Mouse (Mus musculus) cerebellum, adult (tissue): ENCODE results near the gene Adarb1.

Source experiments
- ATAC-seq: cut with Nextera tagmentation; 2 replicates; pipeline ENCODE4 v1.9.2; 2017; ENCODE audit warnings: mild to moderate bottlenecking, moderate library complexity, mixed read lengths; ENCODE audit not compliant: insufficient number of reproducible peaks, low FRiP score, low TSS enrichment

Gene Adarb1

GRCm38 (mm10) chr10:77391072-77391471 lies 27.0 kb downstream of the Adarb1 start:
- no peak for ATAC-seq

DNA sequence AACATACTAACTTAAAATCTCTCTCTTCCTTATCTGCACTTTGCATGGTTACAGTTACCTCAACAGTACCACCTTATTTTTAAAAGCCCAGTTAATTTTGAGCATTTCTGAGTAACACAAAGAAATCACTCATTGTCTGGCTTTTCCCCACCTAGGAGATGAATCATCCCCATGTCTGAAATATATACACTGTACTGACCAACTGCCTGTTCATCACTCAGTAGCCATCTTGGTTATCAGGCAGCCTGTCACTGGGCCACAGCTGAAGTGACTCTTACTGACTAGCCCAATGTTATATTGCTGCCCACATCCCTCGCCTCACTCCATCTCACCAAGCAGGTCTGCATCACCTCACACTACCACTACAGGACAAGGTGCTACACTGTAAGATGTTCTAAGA lies 30.5 kb downstream of the Adarb1 start:
- no peak for ATAC-seq

- peak; percentile 40; the same call in 1 of the 2 replicates for ATAC-seq
Measured at GRCm38 (mm10) chr10:77385731-77386130, 32.3 kb downstream of the Adarb1 start.

GRCm38 (mm10) chr10:77383045-77383444 lies 35.0 kb downstream of the Adarb1 start:
- ATAC-seq, result no peak

DNA sequence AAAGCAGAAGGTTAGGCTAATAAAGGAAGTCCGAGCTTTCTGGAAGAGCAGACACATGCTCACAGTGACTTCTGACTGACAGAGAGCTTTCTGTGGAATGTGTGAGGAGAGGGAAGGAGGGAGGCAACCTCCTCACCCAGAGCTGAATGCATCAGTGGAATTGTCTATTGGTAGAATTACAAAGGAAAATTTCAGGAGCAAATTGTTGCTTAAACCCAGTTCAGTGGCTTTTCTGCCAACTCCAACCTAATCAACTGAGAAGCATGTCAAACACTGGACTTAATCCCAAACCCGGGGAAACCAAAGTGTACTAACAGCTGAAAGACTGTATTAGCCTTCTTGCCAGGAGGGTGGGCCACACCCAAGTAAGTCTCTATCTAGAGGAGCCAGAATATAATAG lies 36.9 kb downstream of the Adarb1 start:
- ATAC-seq, result no peak

DNA sequence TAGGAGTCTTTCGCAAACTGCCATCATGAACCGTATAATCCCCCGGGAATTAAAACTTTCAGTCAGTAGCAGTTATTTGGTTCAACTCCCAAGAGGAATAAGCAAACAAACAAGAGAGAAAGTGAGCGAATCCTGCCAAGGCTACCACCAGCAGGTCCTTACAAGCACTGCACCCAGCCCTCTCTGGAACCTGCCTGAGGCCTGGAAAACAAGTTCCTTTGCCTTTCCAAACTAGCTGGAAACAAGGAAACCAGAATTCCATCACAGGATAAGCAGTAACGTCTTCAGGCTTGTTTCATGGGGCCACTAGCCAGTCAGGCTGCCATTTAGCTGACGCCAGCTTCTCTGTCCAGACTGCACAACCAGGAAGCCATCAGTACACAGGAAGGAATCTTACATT lies 37.4 kb downstream of the Adarb1 start:
- ATAC-seq, result no peak

DNA sequence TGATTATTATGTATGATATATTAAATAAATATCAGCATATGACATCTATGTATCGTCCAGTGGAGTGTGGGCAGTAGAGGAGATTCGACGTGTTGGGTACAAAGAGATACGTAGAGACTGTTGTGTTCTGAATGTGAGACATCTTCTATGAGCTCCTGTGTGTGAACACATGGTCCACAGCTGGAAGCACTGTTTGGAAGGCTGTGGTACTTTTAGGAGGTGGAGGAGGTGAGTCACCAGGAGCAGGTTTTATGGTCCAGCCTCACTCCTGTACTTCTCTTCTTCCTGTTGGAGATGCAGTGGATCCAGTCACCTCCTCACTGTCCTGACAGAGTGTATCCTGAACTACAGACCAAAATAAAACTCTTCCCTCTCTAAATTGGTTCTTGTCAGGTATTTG lies 38.9 kb downstream of the Adarb1 start:
- no peak for ATAC-seq

DNA sequence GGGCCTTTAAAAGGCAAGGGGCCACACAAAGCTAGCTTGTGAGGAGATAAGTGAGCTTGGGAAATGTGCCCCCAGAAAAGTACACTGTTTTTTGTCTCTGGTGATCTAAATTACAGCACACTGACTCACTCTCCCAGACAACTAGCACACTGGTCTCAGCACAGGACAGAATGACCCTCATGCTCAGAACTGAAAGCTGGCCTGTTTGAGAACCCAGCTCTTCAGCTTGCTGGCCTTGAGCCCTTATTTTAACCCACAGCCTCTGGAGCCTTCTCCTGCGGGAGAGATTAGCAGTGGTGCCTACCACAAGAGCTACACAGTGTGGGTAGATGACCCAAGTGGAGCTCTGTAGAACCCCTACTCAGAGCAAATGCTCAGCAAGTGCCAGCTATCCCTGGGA lies 42.0 kb downstream of the Adarb1 start:
- no peak for ATAC-seq

GRCm38 (mm10) chr10:77374948-77375347 lies 43.1 kb downstream of the Adarb1 start:
- no peak for ATAC-seq

- no peak for ATAC-seq
Measured at GRCm38 (mm10) chr10:77374407-77374806, 43.7 kb downstream of the Adarb1 start.

DNA sequence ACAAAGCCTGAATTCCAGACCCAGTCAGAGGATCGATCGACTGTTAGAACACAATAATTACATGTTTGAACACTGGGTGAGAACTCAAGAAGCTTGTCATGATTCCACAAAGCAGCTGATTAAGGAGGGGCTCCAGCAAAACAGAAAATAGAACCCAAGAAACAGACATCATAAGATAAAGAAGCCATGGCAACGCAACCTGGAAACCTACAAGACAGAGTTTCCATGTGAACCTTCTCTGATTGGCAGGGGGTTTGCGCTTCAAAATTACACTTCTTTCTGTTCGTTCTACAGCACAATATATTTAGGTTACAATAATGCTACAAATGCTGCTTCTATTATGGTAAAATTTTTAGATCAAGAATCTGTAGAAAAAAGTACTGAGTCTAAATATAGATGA lies 47.9 kb downstream of the Adarb1 start:
- ATAC-seq, result no peak

DNA sequence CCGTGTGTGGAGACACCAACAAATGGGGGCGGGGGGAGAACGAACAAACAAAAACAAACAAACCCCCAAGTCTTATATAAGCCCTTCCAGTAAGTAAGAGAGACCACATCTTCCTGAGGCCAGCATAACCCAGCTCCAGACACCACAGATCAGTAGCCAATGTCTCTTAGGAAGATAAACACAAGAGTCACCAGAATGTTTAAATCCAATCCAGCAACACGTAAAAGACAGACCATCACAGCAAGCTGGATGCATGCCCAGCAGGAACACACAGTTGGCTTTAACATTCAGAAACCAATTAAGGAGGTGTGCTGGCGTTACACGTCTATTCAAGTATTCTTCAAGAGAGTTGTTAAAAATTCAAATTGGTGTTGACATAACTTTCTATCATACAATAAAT lies 50.1 kb downstream of the Adarb1 start:
- ATAC-seq, result no peak

DNA sequence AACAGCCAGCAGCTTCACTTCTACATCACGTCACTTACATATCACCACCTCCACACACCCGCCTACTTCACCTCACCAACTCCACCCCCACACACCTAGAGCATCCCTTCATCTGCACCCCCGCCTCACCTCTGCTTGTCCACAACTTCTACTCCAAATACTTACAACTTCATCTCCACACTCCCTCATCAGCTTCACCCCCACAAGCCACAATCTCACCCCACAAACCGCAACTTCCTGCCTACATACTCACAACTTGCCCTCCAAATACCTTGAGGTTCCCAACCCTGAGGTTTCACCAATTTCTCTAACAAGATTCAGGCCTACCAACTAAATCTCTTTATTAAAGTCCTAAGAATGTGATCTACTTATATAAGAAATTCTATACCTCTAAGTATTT lies 51.1 kb downstream of the Adarb1 start:
- no peak for ATAC-seq

- no peak for ATAC-seq
Measured at GRCm38 (mm10) chr10:77365212-77365611, 52.9 kb downstream of the Adarb1 start.

- ATAC-seq, result no peak
Measured at GRCm38 (mm10) chr10:77360486-77360885, 57.6 kb downstream of the Adarb1 start.

GRCm38 (mm10) chr10:77357957-77358356 lies 60.1 kb downstream of the Adarb1 start:
- no peak for ATAC-seq

DNA sequence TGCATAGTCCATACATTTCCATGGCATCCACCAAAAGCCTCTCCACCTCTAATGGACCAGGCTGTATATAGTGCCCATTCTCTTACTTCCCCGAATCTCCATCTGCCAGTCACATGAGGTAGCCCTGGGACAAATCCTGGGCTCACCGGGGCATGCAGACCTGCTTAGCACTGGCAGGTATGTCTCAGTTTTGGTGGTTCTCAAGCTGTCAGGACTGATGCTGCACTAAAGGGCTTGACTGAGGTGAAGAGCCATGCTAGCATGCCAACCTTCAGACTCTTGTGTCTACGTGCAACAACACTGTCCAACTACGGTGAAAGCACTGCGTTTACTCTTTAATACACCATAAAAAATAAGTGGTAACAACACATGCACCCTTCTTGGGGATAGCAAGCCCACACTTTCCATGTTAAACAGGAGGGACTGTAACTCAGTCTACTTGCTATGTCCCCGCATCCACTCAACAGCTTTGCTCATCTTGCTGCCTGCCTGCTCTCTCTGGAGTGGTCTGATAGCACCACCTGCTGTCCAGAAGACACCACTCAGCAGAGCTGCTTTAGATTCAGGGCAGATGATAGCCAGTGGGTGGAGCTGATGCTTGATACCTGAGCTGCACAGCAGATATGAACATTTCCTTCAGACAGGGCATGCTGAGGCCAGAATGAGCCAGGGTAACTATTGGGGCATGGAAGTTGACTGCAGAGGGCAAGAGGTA lies 64.9 kb downstream of the Adarb1 start:
- ATAC-seq, result peak; percentile 89

- ATAC-seq, result peak; percentile 91
Measured at GRCm38 (mm10) chr10:77342842-77343241, 75.2 kb downstream of the Adarb1 start.

GRCm38 (mm10) chr10:77341711-77342110 lies 76.4 kb downstream of the Adarb1 start:
- ATAC-seq, result no peak

DNA sequence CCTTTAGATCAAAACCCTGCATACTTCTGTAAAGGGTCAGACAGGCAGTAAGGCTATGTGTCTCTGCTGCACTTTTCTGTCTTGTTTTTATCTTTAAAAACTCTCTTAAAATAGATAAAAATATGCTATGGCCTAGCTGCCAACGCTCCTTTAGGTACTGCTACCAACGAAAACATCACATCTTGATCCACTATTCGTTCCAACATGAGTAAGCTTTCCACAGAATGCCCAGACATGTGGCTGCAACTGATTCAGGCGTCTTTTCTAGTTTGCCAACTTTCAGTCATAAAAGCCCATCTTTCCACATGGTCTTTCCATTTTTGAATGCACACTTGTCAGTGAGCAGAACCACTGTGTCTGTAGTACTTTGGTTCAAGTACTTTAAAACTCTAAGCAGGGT lies 77.0 kb downstream of the Adarb1 start:
- ATAC-seq, result no peak

DNA sequence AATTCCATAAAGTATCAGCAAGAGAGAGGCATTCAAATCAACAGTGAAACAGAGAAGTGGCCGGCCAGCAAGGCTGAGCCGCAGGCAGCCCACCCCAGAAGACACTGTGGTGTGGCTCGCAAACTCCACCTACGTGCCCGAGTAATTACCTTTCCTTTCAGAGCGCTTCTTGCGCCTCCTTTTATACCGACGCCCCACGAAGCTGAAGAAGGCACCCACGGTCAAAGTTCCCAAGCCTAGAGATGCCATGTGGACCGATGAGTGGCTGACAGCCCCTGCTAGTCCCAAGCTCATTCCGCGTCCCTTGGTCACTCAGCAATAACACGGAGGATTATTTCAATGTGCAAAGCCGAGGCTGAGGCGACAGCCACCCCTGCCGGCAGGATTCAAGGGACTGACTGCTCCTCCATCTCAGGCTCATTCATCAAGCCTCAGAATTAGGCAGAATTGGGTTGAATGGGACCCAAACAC lies 78.2 kb downstream of the Adarb1 start:
- no peak for ATAC-seq

DNA sequence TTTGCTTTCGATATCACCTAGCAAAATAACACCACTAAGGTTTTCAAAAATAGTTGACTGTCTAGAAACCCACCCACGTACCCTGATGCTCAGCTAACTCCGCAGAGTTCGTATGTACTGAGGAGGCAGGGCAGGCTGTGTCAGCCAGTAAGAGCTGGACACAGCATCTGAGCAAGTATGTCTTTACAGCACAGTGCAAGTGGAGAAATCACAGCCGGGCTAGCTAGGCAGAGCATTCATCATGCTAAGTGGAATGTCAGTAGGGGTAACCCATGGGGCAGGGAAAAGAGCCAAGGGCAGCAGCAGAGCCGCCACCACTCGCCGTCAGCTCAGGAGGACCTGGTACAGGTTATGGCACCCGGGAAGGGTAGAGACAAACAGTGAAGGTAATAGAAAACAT lies 84.6 kb downstream of the Adarb1 start:
- no peak for ATAC-seq
